Mouse (Mus musculus): ENCODE measurements around the gene Zfp951. TPM values are rescaled to one million over a fixed set of nuclear protein-coding genes. Genes with fewer than 3 reads are reported as not detected.

Zfp951 gene
- 1.8 TPM for polyA plus RNA-seq (2015; fragmentation: Illumina TruSeq; extraction: RNeasy Lipid Tissue Mini Kit (QIAGEN cat#74804); ENCODE audit: insufficient read depth, low read depth, low replicate concordance)

GRCm38 (mm10) chr5:104859962-104860525, at the start of gene Zfp951:
Zfp951 (minus strand) TSS chr5:104860070.

Other genes with a start within 250 kb of the Zfp951 start
- 0.35 TPM for gene Abcg3, start 122.6 kb upstream of the Zfp951 start, polyA plus RNA-seq (2015; fragmentation: Illumina TruSeq; extraction: RNeasy Lipid Tissue Mini Kit (QIAGEN cat#74804); ENCODE audit: insufficient read depth, low read depth, low replicate concordance)

Measured in pancreas, adult 10 weeks (tissue).